Mouse (Mus musculus) gastrocnemius, postnatal 10 days (tissue): ENCODE measurements around the gene Med1. TPM values are rescaled to one million over a fixed set of nuclear protein-coding genes. Genes with fewer than 3 reads are reported as not detected.

Experiments
- DNase-seq: peaks from one replicate; pipeline ENCODE4 v3.0.0; 2021; ENCODE audit warnings: mixed read lengths
- microRNA-seq, 2 experiments: library from miRNA; unstranded; fragments of <30 nt; microRNA quantifications; one replicate each; pipeline ENCODE4 v1.2.0; 2021
- total RNA-seq, 2 experiments: library from RNA; stranded (reverse); gene quantifications; 2 replicates each; pipeline ENCODE4 v1.2.3; 2021

Med1 gene
- total RNA-seq, 2 experiments from 2014 or later = 23.7 to 26.2 TPM

DNA sequence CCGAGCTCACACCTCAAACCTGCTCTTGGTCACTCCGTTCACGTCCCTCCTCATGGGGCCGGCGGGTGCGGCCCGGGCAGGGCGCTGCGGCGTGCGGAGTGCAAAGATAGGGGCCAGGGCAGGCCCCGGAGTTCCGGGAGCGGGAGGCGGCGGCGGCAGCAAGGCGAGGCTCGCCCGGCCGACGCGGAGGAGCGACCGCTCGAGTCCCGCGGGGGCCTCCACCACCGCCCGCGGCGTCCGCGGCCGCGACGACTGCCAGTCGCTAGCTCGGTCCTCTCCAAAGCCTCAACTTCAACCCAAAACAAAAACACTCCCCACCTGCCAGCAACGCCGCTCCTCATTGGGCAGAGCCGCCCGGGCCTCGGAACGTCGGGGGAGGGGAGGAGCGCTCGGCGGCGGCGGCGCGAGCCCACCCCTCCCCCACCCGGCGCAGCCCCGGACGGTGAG is 43.8 kb downstream of the Med1 start:
- DNase-seq = peak; percentile 93

- peak; percentile 53 for DNase-seq
Observed at GRCm38 (mm10) chr11:98148551-98149301, 44.4 kb downstream of the Med1 start.

GRCm38 (mm10) chr11:98145856-98146255 is 47.2 kb downstream of the Med1 start:
- no peak for DNase-seq

DNA sequence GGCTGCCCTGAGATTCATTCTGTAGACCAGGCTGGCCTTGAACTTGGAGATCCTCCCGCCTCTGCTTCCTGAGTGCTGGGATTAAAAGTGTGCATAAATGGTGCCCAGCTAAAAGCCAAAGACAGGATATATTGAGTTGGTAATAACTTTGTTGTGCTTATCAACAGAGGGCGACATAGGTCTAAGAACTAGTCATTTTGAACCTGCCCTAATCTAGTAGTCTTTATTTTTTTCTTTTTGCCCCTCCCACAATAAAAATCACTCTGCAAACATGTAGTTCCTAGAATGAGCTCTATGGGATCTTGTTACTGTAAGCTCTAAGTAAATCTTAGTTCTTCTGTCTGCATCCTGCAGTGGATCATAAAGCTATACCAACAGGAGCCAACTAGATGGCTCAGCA is 50.5 kb downstream of the Med1 start:
- DNase-seq = no peak

DNA sequence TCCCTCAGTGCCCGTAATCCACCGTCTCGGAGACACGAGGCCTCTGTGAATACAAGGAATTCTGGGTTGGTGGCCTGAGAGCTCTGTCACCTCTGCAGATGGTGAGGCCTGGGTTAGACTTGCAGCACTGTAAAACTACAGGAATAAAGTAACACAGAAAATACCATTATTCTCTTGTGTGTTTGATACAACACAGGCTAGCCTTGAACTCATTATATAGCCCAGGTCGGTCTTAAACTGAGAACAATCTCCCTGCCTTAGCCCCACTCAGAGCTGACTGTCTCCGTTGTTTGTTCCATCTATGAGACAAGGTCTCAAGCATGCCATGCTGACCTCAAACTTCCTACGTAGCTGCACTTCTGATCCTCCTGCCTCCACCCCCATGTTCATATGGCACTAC is 54.2 kb downstream of the Med1 start:
- DNase-seq = no peak

- DNase-seq = no peak
Observed at GRCm38 (mm10) chr11:98137836-98138235, 55.3 kb downstream of the Med1 start.

GRCm38 (mm10) chr11:98134951-98135350 is 58.1 kb downstream of the Med1 start:
- no peak for DNase-seq

- no peak for DNase-seq
Observed at GRCm38 (mm10) chr11:98123424-98123823, 69.7 kb downstream of the Med1 start.

- no peak for DNase-seq
Observed at GRCm38 (mm10) chr11:98114363-98114762, 78.7 kb downstream of the Med1 start.

GRCm38 (mm10) chr11:98113504-98113903 is 79.6 kb downstream of the Med1 start:
- DNase-seq = no peak

DNA sequence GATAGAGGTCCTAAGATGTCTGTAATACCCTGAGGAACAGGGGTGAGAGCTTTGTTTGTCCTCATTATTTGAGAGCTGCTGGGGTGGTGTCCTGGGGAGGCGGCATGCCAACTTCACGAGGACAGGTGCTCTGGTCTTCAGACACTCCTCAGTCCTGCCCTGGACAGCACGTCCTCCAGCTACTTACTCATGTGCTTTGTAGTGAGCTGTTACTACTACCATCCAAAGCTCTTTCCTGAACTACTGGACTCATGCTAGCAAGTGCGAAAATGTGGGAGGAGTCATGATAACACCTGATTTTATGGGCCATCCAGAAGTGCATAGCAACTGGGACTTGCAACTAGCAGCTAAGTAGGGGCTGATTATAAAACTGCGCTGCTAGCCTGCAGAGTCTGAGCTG is 83.4 kb downstream of the Med1 start:
- no peak for DNase-seq

Small RNA genes lying within 50 kb of the gene (microRNA-seq; reads per million reads assigned to microRNA genes)
- 0 reads per million in 2 experiments for gene Gm27399

Other genes starting within 250 kb of the Med1 start
- gene Plxdc1, start 206.8 kb downstream of the Med1 start, total RNA-seq = 10 to 100 TPM in 1 of 2 experiments, 1 to 10 TPM in 1; 8.3 to 10.7 TPM
- 1 to 10 TPM in 1 of 2 experiments, under 1 TPM in 1; 0.82 to 1.8 TPM for gene Arl5c, start 197.1 kb downstream of the Med1 start, total RNA-seq
- 100 to 1,000 TPM; 313 to 347 TPM for gene Cacnb1, start 170.3 kb downstream of the Med1 start, total RNA-seq
- 100 to 1,000 TPM; 848 to 925 TPM for gene Rpl19, start 166.6 kb downstream of the Med1 start, total RNA-seq
- gene Stac2, start 139.8 kb downstream of the Med1 start, total RNA-seq = under 1 TPM; 0.26 to 0.36 TPM
- gene Fbxl20, start 42.9 kb downstream of the Med1 start, total RNA-seq = 10 to 100 TPM; 14.8 to 15.2 TPM
- gene Cdk12, start 9.8 kb upstream of the Med1 start, total RNA-seq = 10 to 100 TPM; 16.6 to 25.1 TPM
- gene Neurod2, start 136.4 kb upstream of the Med1 start, total RNA-seq = not detected
- under 1 TPM; 0.35 to 0.70 TPM for gene Ppp1r1b, start 155.1 kb upstream of the Med1 start, total RNA-seq
- gene Stard3, start 165.1 kb upstream of the Med1 start, total RNA-seq = 10 to 100 TPM; 11.4 to 12.1 TPM
- 100 to 1,000 TPM; 585 to 712 TPM for gene Tcap, start 190.5 kb upstream of the Med1 start, total RNA-seq
- under 1 TPM; 0.28 to 0.77 TPM for gene Pnmt, start 193.2 kb upstream of the Med1 start, total RNA-seq
- gene Pgap3, start 207.2 kb upstream of the Med1 start, total RNA-seq = 1 to 10 TPM; 3.2 to 3.5 TPM
- gene Erbb2, start 219.2 kb upstream of the Med1 start, total RNA-seq = 1 to 10 TPM; 7.2 to 8.7 TPM
- 10 to 100 TPM; 28.0 to 31.6 TPM for gene Mien1, start 245.7 kb upstream of the Med1 start, total RNA-seq